Mouse (Mus musculus) ES-E14 (cell line): ENCODE measurements around the gene Cox17. TPM values are rescaled to one million over a fixed set of nuclear protein-coding genes. Genes with fewer than 3 reads are reported as not detected.

Experiments used
- DNase-seq: peaks from one replicate; pipeline ENCODE4 v3.0.0-alpha.2; 2013; ENCODE audit warnings: low read depth, low spot score
- H3K27ac ChIP-seq: 2 replicates; pipeline ENCODE4 v1.5.1; 2012; ENCODE audit warnings: low read depth, mild to moderate bottlenecking, low read length, moderate library complexity, mixed read lengths; ENCODE audit not compliant: poor library complexity, insufficient read depth, severe bottlenecking
- H3K36me3 ChIP-seq: 2 replicates; pipeline ENCODE4 v1.6.1; 2012; ENCODE audit warnings: mild to moderate bottlenecking, low read length, moderate library complexity, mixed read lengths; ENCODE audit not compliant: control insufficient read depth, poor library complexity, insufficient read depth, severe bottlenecking
- H3K4me1 ChIP-seq, 2 experiments: fragments of 150-350 bp in 1 of 2; sonication (generic) in 1 of 2; 2 replicates each; pipeline ENCODE4 v1.6.1; 2012; ENCODE audit warnings: low read length in 2 of 2, mild to moderate bottlenecking in 1 of 2, mixed read lengths in 1 of 2; ENCODE audit not compliant: control insufficient read depth in 2 of 2, insufficient read depth in 2 of 2, poor library complexity in 1 of 2
- H3K4me3 ChIP-seq, 2 experiments: fragments of 150-350 bp in 1 of 2; sonication (generic) in 1 of 2; 2 replicates each; pipeline ENCODE4 v1.5.1; 2012; ENCODE audit warnings: low read length in 2 of 2, low read depth in 1 of 2, mild to moderate bottlenecking in 1 of 2, mixed read lengths in 1 of 2; ENCODE audit not compliant: insufficient read depth in 1 of 2, poor library complexity in 1 of 2, severe bottlenecking in 1 of 2
- H3K9ac ChIP-seq: 2 replicates; pipeline ENCODE4 v1.6.1; 2012; ENCODE audit warnings: low read depth, mild to moderate bottlenecking, low read length, mixed read lengths; ENCODE audit not compliant: poor library complexity, insufficient read depth, severe bottlenecking
- H3K9me3 ChIP-seq: fragments of 150-350 bp; sonication (generic); 2 replicates; pipeline ENCODE4 v1.6.1; 2012; ENCODE audit warnings: low read depth, mild to moderate bottlenecking, low read length; ENCODE audit not compliant: control insufficient read depth, insufficient read depth
- CHD2 ChIP-seq: IDR thresholded peaks from 2 replicates; pipeline ENCODE4 v1.6.1; 2014; ENCODE audit warnings: mild to moderate bottlenecking, low read depth, low read length, inconsistent platforms
- HCFC1 ChIP-seq: IDR thresholded peaks from 2 replicates; pipeline ENCODE4 v1.6.1; 2012; ENCODE audit warnings: low read length, inconsistent platforms, borderline replicate concordance; ENCODE audit not compliant: insufficient read depth
- MAFK ChIP-seq: IDR thresholded peaks from 2 replicates; pipeline ENCODE4 v1.6.1; 2014; ENCODE audit warnings: mild to moderate bottlenecking, low read depth, low read length, inconsistent platforms; ENCODE audit not compliant: insufficient read depth
- ZC3H11A ChIP-seq: IDR thresholded peaks from 2 replicates; pipeline ENCODE4 v1.6.1; 2012; ENCODE audit warnings: low read depth, mild to moderate bottlenecking, inconsistent platforms, low read length, borderline replicate concordance
- ZNF384 ChIP-seq: IDR thresholded peaks from 2 replicates; pipeline ENCODE4 v1.6.1; 2012; ENCODE audit warnings: low read depth, low read length, inconsistent platforms
- in situ Hi-C, 2 experiments: fragments of 600-800 bp; cut with MboI; formaldehyde crosslinking; loops; one replicate each; pipeline ENCODE4 v1.15.1; 2025; ENCODE audit warnings: low sequenced_read_pairs in 2 of 2, inconsistent platforms in 1 of 2; ENCODE audit not compliant: unreplicated experiment in 2 of 2
- total RNA-seq: library from RNA; depleted of rRNA; stranded (reverse); fragments of 300-350 nt; gene quantifications from 2 replicates; pipeline ENCODE4 v1.2.3, GENCODE M21; 2012

Gene Cox17
- total RNA-seq, 1 experiment = 249 TPM

DNA sequence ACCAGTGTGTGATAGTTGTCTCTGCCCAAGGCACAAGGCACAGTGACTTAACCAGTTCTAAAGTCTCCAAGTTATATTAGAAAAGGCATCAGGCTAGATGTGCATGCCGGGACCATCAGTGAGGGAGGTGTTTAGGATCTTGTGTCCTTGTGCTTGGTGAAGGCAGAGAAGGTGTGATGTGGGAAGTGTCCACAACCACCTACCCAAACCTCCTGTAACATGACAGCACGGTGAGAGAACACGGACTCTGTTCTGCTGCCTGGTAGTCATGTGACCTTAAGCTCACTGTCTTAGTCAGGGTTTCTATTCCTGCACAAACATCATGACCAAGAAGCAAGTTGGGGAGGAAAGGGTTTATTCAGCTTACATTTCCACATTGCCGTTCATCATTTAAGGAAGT is 19.4 kb downstream of the Cox17 start:
- no peak for DNase-seq
- no peak for TF ChIP-seq CHD2
- no peak for TF ChIP-seq ZC3H11A
- TF ChIP-seq MAFK = no peak
- no peak for TF ChIP-seq ZNF384
- no peak for TF ChIP-seq HCFC1
- no peak overlapping the region for H3K4me3 ChIP-seq

DNA sequence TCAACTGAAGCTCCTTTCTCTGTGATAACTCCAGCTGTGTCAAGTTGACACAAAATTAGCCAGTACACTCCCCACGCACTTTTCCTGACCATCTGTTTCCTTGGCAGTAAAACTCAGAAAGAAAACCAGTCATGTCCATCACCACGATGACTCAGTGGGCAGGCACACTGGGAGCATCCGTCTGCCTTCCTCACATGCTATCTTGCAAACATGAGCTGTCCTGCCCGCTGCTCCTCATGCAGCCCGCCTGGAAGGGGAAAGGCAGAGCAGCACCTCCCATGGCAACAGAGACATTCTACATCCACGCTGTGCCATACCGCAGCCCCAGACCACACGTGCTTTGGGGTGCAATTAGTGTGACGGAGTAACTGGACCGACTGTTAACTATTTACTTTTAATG is 21.5 kb downstream of the Cox17 start:
- Histone ChIP-seq H3K9me3 (no peaks in the 10 kb centered on the region), H3K36me3 (no peaks in the 10 kb centered on the region), H3K4me1 (peaks cover 0 to 2% of the 10 kb centered on the region in 2 experiments; a peak in 1 of 4 replicates), H3K4me3 (no peak overlapping the region), H3K9ac (no peak overlapping the region), H3K27ac (no peak overlapping the region)
- in situ Hi-C loops = no loop called here
- DNase-seq = no peak
- TF ChIP-seq CHD2 (no peak), MAFK (no peak), HCFC1 (no peak), ZC3H11A (no peak), ZNF384 (no peak)

More for the DNA sequence above, 19.4 kb downstream of the Cox17 start:
- Histone ChIP-seq H3K9ac (no peak overlapping the region), H3K36me3 (no peaks in the 10 kb centered on the region), H3K27ac (no peak overlapping the region), H3K9me3 (no peaks in the 10 kb centered on the region), H3K4me1 (peaks cover 0 to 2% of the 10 kb centered on the region in 2 experiments; a peak in 1 of 4 replicates)
- in situ Hi-C loops = no loop called here

DNA sequence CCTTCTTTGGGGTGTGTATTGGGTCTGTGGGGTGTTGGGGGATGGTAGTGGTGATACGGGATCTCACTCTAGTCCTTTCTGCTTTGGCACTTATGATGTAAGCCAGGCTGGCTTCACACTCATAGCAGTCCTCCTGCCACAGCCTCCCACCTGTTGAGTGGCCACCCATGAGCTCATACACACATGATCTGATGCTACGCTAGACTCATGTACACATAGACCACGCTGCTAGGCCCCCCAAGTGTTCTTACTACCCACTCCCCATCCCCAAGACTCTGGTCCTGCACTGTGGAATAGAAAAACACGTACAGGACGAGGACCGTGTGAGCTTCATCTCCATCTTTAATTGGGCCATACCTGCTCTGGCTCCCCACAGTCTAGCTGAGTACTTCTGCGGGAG is 22.2 kb downstream of the Cox17 start:
- no peak for DNase-seq
- Histone ChIP-seq H3K27ac (no peak overlapping the region), H3K9me3 (no peaks in the 10 kb centered on the region), H3K9ac (no peak overlapping the region), H3K4me1 (peaks cover 2 to 7% of the 10 kb centered on the region in 2 experiments; a peak in 1 of 4 replicates), H3K36me3 (no peaks in the 10 kb centered on the region), H3K4me3 (no peak overlapping the region)
- in situ Hi-C loops = no loop called here
- no peak for TF ChIP-seq ZNF384
- TF ChIP-seq MAFK = no peak
- TF ChIP-seq HCFC1 = no peak
- no peak for TF ChIP-seq CHD2
- TF ChIP-seq ZC3H11A = no peak

DNA sequence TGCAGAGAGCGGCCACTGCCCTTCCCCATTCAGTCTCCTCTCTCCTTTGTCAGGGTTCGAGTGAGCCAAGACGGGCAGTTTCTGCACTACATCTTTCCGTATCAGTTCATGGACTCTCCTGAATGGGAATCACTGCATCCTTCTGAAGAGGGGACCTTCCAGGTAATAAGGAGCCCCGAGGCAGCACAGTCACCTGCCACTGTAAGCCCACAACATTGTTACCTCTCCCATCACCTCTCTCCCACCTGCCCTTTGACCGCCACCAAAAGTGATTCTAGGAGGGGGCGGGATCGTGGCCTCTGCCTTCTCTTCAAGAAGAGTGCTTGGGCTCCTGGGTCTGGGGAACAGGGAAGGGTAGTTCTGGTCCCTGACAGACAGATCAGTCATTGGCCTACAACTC is 22.6 kb downstream of the Cox17 start:
- Histone ChIP-seq H3K4me1 (peaks cover 2 to 8% of the 10 kb centered on the region in 2 experiments; a peak in 1 of 4 replicates), H3K36me3 (no peaks in the 10 kb centered on the region), H3K9me3 (no peaks in the 10 kb centered on the region), H3K4me3 (no peak overlapping the region), H3K27ac (no peak overlapping the region), H3K9ac (no peak overlapping the region)
- in situ Hi-C loops = no loop called here
- no peak for TF ChIP-seq ZNF384
- no peak for TF ChIP-seq MAFK
- no peak for TF ChIP-seq HCFC1
- TF ChIP-seq CHD2 = no peak
- no peak for TF ChIP-seq ZC3H11A
- no peak for DNase-seq

DNA sequence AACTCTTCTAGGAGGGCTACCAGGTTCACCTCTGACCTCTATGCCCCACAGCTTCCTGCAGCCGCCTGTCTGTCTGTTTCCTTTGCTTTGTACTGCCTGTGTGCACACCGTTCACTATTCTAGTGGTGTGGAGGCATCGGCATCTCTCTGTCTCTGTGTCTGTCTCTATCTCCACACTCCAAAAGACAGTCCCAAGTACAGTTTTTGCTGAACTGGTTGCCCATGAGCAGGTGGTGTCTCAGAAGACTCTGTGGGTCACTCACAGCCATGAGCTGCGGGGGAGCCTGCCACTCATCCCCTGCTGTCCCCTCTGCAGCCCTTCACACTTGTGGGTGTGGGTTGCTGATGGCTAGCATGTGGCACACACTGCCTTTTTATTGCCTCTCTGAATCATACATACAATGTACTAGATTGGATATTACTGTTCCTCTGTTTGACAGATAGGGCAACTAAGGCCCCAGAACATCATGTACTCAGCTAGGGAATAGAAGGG is 23.2 kb downstream of the Cox17 start:
- no peak overlapping the region for H3K4me3 ChIP-seq
- in situ Hi-C loops = no loop called here
- H3K27ac ChIP-seq = no peak overlapping the region
- H3K36me3 ChIP-seq = no peaks in the 10 kb centered on the region
- no peaks in the 10 kb centered on the region for H3K9me3 ChIP-seq
- no peak for DNase-seq
- TF ChIP-seq ZC3H11A (no peak), CHD2 (no peak), HCFC1 (no peak), ZNF384 (no peak), MAFK (no peak)
- no peak overlapping the region for H3K9ac ChIP-seq
- H3K4me1 ChIP-seq = peaks cover 2 to 8% of the 10 kb centered on the region in 2 experiments; a peak in 1 of 4 replicates
